Mouse (Mus musculus) adrenal gland, postnatal 4 days (tissue): ENCODE results near the gene Qsox2. TPM values are rescaled to one million over a fixed set of nuclear protein-coding genes. Genes with fewer than 3 reads are reported as not detected.

ENCODE experiments used
- DNase-seq, 2 experiments: peaks; one replicate each; pipeline ENCODE4 v3.0.0; 2021 to 2022; ENCODE audit warnings: low spot score in 2 of 2, mixed read lengths in 2 of 2
- total RNA-seq, 2 experiments: library from RNA; stranded (reverse); gene quantifications; 2 replicates each; pipeline ENCODE4 v1.2.3; 2021

The Qsox2 gene
- total RNA-seq, 2 experiments from 2014 or later, result 23.8 to 24.0 TPM

- DNase-seq, result no peak
Observed at GRCm38 (mm10) chr2:26168843-26169579, 68.3 kb downstream of the Qsox2 start.

- DNase-seq, result no peak
Observed at GRCm38 (mm10) chr2:26166890-26167289, 70.4 kb downstream of the Qsox2 start.

Other genes starting within 250 kb of the Qsox2 start
- 10 to 100 TPM; 51.2 to 54.4 TPM for gene Ubac1, start 215.8 kb downstream of the Qsox2 start, total RNA-seq
- 10 to 100 TPM; 24.8 to 27.0 TPM for gene Nacc2, start 114.3 kb downstream of the Qsox2 start, total RNA-seq
- 1 to 10 TPM in 1 of 2 experiments, under 1 TPM in 1; 0.71 to 1.0 TPM for gene Lhx3, start 29.2 kb downstream of the Qsox2 start, total RNA-seq
- 1 to 10 TPM; 3.1 TPM for gene Ccdc187, start 57.0 kb upstream of the Qsox2 start, total RNA-seq
- gene Gpsm1, start 78.0 kb upstream of the Qsox2 start, total RNA-seq, result 10 to 100 TPM; 33.7 to 39.7 TPM
- gene Dnlz, start 114.6 kb upstream of the Qsox2 start, total RNA-seq, result 10 to 100 TPM; 17.5 to 18.6 TPM
- 1 to 10 TPM; 1.1 to 1.2 TPM for gene Card9, start 123.4 kb upstream of the Qsox2 start, total RNA-seq
- 10 to 100 TPM; 57.3 to 58.7 TPM for gene Snapc4, start 143.1 kb upstream of the Qsox2 start, total RNA-seq
- 10 to 100 TPM; 88.3 to 93.8 TPM for gene Entr1, start 151.8 kb upstream of the Qsox2 start, total RNA-seq
- 100 to 1,000 TPM; 145 TPM for gene Pmpca, start 151.8 kb upstream of the Qsox2 start, total RNA-seq
- 10 to 100 TPM; 32.3 to 35.8 TPM for gene Inpp5e, start 171.7 kb upstream of the Qsox2 start, total RNA-seq
- gene Sec16a, start 207.7 kb upstream of the Qsox2 start, total RNA-seq, result 10 to 100 TPM; 53.7 to 58.6 TPM